Mouse (Mus musculus): Measurements from ENCODE around the gene Gm572. TPM values are rescaled to one million over a fixed set of nuclear protein-coding genes. Genes with fewer than 3 reads are reported as not detected.
A peak's percentile ranks its signal among the peaks of the same experiment; 100 is the strongest.

Gene Gm572
- polyA plus RNA-seq, 1 experiment from 2014 or later = not detected

DNA sequence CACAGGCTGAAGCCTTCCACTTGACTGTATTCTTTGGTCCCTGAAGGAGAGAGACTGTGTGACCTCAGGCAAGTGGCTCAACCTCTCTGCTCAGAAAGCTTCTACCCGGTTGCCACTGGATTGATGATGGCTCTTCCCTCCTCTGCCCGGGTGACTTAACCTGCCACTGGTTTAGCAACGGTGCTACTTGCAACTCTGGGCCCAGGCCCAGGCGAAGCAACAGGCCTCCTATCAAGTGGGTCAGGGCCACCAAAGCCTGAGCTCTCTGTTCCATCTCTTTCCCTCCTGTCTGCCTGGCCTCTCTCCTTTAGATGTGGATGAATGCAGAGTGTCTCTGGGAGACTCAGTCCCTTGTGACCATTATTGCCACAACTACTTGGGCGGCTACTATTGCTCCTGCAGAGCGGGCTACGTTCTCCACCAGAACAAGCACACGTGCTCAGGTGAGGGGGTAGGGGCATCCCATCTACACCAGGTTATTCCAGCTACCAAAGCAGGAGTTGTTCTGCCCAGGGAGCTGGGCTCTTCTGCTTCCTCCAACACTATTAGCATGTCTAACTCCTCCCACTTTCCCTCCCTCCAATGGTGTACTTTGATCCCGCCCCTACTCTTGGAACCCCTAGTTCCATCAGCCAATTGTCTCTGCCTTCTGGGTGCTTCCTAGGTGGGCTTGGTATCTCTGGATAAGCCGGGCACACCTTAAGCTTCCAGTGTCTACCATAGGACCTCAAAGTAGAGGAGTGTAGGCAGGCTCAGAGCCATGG lies 39.6 kb upstream of the Gm572 start:
- ATAC-seq (ENCODE audit: insufficient read depth, low FRiP score, low TSS enrichment) (no peak), DNase-seq (ENCODE audit: low spot score) (no peak)
- Histone ChIP-seq H3K4me3 (ENCODE audit: low read depth, low read length) (no peak overlapping the region), H3K27me3 (ENCODE audit: control insufficient read depth, insufficient read depth, low read length) (no peaks in the 10 kb centered on the region), H3K9me3 (ENCODE audit: control insufficient read depth, low read length) (no peaks in the 10 kb centered on the region), H3K36me3 (ENCODE audit: control insufficient read depth, insufficient read depth, low read length) (no peaks in the 10 kb centered on the region), H3K27ac (ENCODE audit: low read depth, low read length) (no peak overlapping the region), H3K9ac (ENCODE audit: low read length) (no peak overlapping the region), H3K4me1 (ENCODE audit: control insufficient read depth, insufficient read depth, low read length) (no peaks in the 10 kb centered on the region), H3K4me2 (ENCODE audit: low read depth) (no peak overlapping the region)
- 69% methylated on average over 10 of the region's 10 CpGs for WGBS

DNA sequence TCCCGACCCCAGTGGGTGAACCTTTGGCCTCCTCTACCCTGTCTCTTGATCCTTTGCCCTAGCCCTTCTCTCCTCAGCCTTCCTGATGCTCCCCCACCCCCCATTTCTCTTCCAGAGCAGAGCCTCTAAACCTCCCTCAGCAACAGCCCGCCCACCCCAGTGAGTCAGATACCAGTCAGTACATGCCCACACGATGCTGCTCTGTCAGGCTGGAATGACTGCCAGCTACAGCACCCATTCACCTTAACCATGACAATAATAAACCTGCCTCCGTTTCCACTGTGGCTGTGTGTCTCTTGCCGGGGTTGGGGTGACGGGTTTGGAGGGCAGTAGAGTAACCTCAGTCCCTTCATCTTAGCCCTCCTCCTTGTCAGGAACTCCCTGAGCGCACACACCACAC lies 39.0 kb upstream of the Gm572 start:
- Histone ChIP-seq H3K27me3 (ENCODE audit: control insufficient read depth, insufficient read depth, low read length) (no peaks in the 10 kb centered on the region), H3K27ac (ENCODE audit: low read depth, low read length) (no peak overlapping the region), H3K9me3 (ENCODE audit: control insufficient read depth, low read length) (no peaks in the 10 kb centered on the region), H3K36me3 (ENCODE audit: control insufficient read depth, insufficient read depth, low read length) (no peaks in the 10 kb centered on the region), H3K4me3 (ENCODE audit: low read depth, low read length) (no peak overlapping the region), H3K4me1 (ENCODE audit: control insufficient read depth, insufficient read depth, low read length) (no peaks in the 10 kb centered on the region), H3K4me2 (ENCODE audit: low read depth) (no peak overlapping the region), H3K9ac (ENCODE audit: low read length) (no peak overlapping the region)
- ATAC-seq (ENCODE audit: insufficient read depth, low FRiP score, low TSS enrichment) (no peak), DNase-seq (ENCODE audit: low spot score) (no peak)
- 80% methylated on average over 7 of the region's 7 CpGs for WGBS

DNA sequence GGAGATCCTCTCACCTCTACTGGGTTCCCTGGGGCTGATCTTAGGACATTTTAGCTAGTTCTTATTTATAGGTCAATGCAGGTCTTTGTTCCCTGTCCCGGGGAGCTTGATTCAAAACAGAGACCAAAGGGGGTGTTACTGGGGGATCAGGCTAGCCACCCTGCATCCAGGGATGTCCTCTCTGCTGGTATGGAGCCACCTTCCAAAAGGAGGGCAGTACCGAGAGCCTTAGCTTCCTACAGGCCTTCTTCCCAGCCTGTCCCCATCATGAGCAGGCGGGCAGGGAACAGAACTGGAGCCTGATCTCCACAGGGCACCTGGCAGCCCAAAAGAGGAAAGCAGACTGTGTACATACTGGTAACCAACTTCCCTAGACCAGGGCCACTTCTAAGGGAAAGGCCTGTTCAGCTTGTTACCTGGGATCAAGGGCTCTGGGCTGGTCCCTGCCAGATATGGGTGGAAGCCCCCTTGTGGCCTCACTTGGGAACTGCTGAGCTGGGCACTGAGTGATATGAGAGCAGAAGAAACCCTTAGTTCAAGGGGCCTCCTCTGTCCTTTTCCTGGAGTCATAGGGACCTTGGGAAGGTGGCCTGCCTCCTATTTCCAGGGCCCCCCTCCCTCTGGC lies 38.5 kb upstream of the Gm572 start:
- Histone ChIP-seq H3K9me3 (ENCODE audit: control insufficient read depth, low read length) (no peaks in the 10 kb centered on the region), H3K27me3 (ENCODE audit: control insufficient read depth, insufficient read depth, low read length) (no peaks in the 10 kb centered on the region), H3K4me1 (ENCODE audit: control insufficient read depth, insufficient read depth, low read length) (no peaks in the 10 kb centered on the region), H3K4me3 (ENCODE audit: low read depth, low read length) (no peak overlapping the region), H3K9ac (ENCODE audit: low read length) (no peak overlapping the region), H3K27ac (ENCODE audit: low read depth, low read length) (no peak overlapping the region), H3K4me2 (ENCODE audit: low read depth) (no peak overlapping the region), H3K36me3 (ENCODE audit: control insufficient read depth, insufficient read depth, low read length) (no peaks in the 10 kb centered on the region)
- peak; percentile 49; the same call in 1 of the 2 replicates for ATAC-seq (ENCODE audit: insufficient read depth, low FRiP score, low TSS enrichment)
- peak; percentile 60 for DNase-seq (ENCODE audit: low spot score)
- 93% methylated on average over 3 of the region's 3 CpGs for WGBS

DNA sequence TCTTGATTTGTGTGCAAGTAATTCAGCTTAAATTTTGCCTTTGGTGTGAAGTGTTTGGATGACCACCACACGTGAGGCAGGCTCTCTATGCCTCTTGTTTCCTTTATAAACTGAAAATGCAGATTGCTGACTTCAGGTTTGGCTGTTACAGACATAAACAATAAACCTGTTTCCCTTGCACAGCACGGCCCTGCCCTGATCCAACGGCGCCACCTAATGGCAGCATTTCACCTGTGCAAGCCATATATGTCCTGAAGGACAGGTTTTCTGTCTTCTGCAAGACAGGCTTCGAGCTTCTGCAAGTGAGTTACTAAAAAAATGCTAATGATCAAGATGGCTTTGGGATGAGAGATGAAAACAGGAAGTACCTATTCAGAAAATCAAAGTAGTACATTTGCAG lies 35.4 kb upstream of the Gm572 start:
- no peak overlapping the region for H3K4me3 ChIP-seq (ENCODE audit: low read depth, low read length)
- no peaks in the 10 kb centered on the region for H3K27me3 ChIP-seq (ENCODE audit: control insufficient read depth, insufficient read depth, low read length)
- H3K4me2 ChIP-seq (ENCODE audit: low read depth) = no peak overlapping the region
- ATAC-seq (ENCODE audit: insufficient read depth, low FRiP score, low TSS enrichment) (no peak), DNase-seq (ENCODE audit: low spot score) (peak; percentile 64)
- H3K9ac ChIP-seq (ENCODE audit: low read length) = no peak overlapping the region
- H3K9me3 ChIP-seq (ENCODE audit: control insufficient read depth, low read length) = no peaks in the 10 kb centered on the region
- H3K36me3 ChIP-seq (ENCODE audit: control insufficient read depth, insufficient read depth, low read length) = no peaks in the 10 kb centered on the region
- WGBS = 31% methylated on average over 5 of the region's 5 CpGs
- no peaks in the 10 kb centered on the region for H3K4me1 ChIP-seq (ENCODE audit: control insufficient read depth, insufficient read depth, low read length)
- H3K27ac ChIP-seq (ENCODE audit: low read depth, low read length) = no peak overlapping the region

DNA sequence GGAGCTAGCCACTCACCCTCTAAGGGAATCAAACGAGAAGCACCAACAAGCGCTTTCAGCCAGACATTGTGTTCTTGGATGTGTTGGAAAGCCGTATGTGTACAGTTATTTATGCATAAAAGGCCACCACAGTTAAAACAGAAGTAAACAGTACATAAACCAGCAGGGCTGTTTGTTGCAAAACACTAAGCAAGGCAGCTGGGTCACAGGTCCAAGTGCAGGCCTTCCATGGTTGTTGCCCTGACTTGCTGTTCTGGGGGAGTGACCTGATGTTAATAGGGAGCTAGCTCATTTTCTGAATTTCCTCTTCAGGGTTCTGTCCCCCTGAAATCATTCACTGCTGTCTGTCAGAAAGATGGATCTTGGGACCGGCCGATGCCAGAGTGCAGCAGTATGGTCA lies 33.3 kb upstream of the Gm572 start:
- no peaks in the 10 kb centered on the region for H3K9me3 ChIP-seq (ENCODE audit: control insufficient read depth, low read length)
- H3K9ac ChIP-seq (ENCODE audit: low read length) = no peak overlapping the region
- WGBS = 89% methylated on average over 5 of the region's 5 CpGs
- no peaks in the 10 kb centered on the region for H3K4me1 ChIP-seq (ENCODE audit: control insufficient read depth, insufficient read depth, low read length)
- ATAC-seq (ENCODE audit: insufficient read depth, low FRiP score, low TSS enrichment) (no peak), DNase-seq (ENCODE audit: low spot score) (no peak)
- H3K36me3 ChIP-seq (ENCODE audit: control insufficient read depth, insufficient read depth, low read length) = peaks cover 6% of the 10 kb centered on the region; the same call in 1 of the 2 replicates
- H3K27me3 ChIP-seq (ENCODE audit: control insufficient read depth, insufficient read depth, low read length) = no peaks in the 10 kb centered on the region
- H3K4me2 ChIP-seq (ENCODE audit: low read depth) = no peak overlapping the region
- H3K27ac ChIP-seq (ENCODE audit: low read depth, low read length) = no peak overlapping the region
- H3K4me3 ChIP-seq (ENCODE audit: low read depth, low read length) = no peak overlapping the region

DNA sequence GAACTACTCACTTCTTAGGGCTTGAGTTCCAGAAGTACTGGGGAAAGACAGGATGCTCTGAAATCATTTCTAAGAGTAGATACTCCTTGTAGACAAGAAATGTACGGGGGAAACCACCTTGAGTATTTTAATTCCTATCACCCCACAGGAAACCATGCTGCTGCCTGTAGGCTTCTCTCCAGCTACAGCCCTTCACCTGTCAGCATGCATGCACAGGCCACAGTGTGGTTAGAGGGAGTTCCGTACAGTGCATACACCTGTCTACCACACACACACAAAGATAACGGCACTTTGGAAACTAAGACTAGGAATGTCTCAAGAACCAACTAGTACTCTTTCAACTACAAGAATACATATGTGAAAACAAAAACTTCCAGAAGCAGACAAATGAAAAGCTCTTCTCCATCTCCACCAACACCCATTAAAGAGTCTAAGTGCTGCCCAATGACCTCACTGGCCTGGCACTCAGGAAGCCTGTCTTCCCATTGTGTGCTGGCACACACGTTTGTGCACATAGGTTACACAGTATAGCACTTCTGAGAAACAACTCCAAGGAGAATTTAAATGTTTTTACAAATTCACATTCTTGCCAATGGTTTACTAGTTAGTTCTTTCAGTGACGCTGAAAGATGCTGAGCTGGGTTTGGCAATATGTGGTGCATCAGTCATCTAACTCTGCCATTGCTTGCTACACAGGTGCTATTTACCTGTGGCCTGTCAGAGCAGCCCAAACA lies 32.3 kb upstream of the Gm572 start:
- ATAC-seq (ENCODE audit: insufficient read depth, low FRiP score, low TSS enrichment) (no peak), DNase-seq (ENCODE audit: low spot score) (no peak)
- WGBS = 73% methylated on average over 5 of the region's 5 CpGs
- Histone ChIP-seq H3K4me1 (ENCODE audit: control insufficient read depth, insufficient read depth, low read length) (no peaks in the 10 kb centered on the region), H3K9ac (ENCODE audit: low read length) (no peak overlapping the region), H3K36me3 (ENCODE audit: control insufficient read depth, insufficient read depth, low read length) (peaks cover 6% of the 10 kb centered on the region; the same call in 1 of the 2 replicates), H3K9me3 (ENCODE audit: control insufficient read depth, low read length) (no peaks in the 10 kb centered on the region), H3K27ac (ENCODE audit: low read depth, low read length) (no peak overlapping the region), H3K4me2 (ENCODE audit: low read depth) (no peak overlapping the region), H3K27me3 (ENCODE audit: control insufficient read depth, insufficient read depth, low read length) (no peaks in the 10 kb centered on the region), H3K4me3 (ENCODE audit: low read depth, low read length) (no peak overlapping the region)

DNA sequence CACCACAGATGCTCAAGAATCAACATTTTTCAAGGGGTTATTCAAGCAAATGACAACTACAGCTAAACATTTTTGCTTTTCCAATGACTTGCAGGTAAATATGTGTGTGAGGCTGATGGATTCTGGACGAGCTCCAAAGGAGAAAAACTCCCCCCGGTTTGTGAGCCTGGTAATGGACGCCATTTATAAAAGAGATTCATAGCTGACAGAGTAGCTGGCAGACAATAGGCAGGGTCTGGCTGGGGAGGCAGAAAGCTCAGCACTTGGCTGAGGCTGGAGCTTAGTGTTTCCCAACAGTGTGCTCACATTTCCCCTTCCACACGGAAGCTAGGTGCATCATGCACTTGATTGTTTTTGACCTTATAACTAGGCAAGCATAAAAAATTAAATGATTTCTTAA lies 30.6 kb upstream of the Gm572 start:
- Histone ChIP-seq H3K27me3 (ENCODE audit: control insufficient read depth, insufficient read depth, low read length) (no peaks in the 10 kb centered on the region), H3K4me1 (ENCODE audit: control insufficient read depth, insufficient read depth, low read length) (no peaks in the 10 kb centered on the region), H3K9ac (ENCODE audit: low read length) (no peak overlapping the region), H3K9me3 (ENCODE audit: control insufficient read depth, low read length) (no peaks in the 10 kb centered on the region), H3K36me3 (ENCODE audit: control insufficient read depth, insufficient read depth, low read length) (peaks cover 9% of the 10 kb centered on the region), H3K4me2 (ENCODE audit: low read depth) (no peak overlapping the region), H3K27ac (ENCODE audit: low read depth, low read length) (no peak overlapping the region), H3K4me3 (ENCODE audit: low read depth, low read length) (no peak overlapping the region)
- WGBS = 59% methylated on average over 4 of the region's 4 CpGs
- no peak for ATAC-seq (ENCODE audit: insufficient read depth, low FRiP score, low TSS enrichment)
- no peak for DNase-seq (ENCODE audit: low spot score)

DNA sequence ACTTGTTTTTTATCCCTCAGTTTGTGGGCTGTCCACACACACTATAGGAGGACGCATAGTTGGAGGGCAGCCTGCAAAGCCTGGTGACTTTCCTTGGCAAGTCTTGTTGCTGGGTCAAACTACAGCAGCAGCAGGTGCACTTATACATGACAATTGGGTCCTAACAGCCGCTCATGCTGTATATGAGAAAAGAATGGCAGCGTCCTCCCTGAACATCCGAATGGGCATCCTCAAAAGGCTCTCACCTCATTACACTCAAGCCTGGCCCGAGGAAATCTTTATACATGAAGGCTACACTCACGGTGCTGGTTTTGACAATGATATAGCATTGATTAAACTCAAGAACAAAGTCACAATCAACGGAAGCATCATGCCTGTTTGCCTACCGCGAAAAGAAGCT lies 29.4 kb upstream of the Gm572 start:
- H3K27me3 ChIP-seq (ENCODE audit: control insufficient read depth, insufficient read depth, low read length) = no peaks in the 10 kb centered on the region
- no peak overlapping the region for H3K4me3 ChIP-seq (ENCODE audit: low read depth, low read length)
- H3K9ac ChIP-seq (ENCODE audit: low read length) = no peak overlapping the region
- DNase-seq (ENCODE audit: low spot score) = no peak
- no peak overlapping the region for H3K4me2 ChIP-seq (ENCODE audit: low read depth)
- ATAC-seq (ENCODE audit: insufficient read depth, low FRiP score, low TSS enrichment) = 0 out of 2 replicates have a peak, but pooled peaks have one; percentile 26
- 68% methylated on average over 9 of the region's 9 CpGs for whole genome bisulfite sequencing
- no peaks in the 10 kb centered on the region for H3K9me3 ChIP-seq (ENCODE audit: control insufficient read depth, low read length)
- no peaks in the 10 kb centered on the region for H3K4me1 ChIP-seq (ENCODE audit: control insufficient read depth, insufficient read depth, low read length)
- H3K27ac ChIP-seq (ENCODE audit: low read depth, low read length) = no peak overlapping the region
- peaks cover 9% of the 10 kb centered on the region for H3K36me3 ChIP-seq (ENCODE audit: control insufficient read depth, insufficient read depth, low read length)

Measured in neural tube, embryonic 11.5 days (tissue).